Mouse (Mus musculus): ENCODE results near the gene Mpp1.
"Not testable (repeated sequence)": the region's sequence is repeated elsewhere in the genome, so short reads cannot be mapped to it uniquely, and the experiment has no call there.

The Mpp1 gene

DNA sequence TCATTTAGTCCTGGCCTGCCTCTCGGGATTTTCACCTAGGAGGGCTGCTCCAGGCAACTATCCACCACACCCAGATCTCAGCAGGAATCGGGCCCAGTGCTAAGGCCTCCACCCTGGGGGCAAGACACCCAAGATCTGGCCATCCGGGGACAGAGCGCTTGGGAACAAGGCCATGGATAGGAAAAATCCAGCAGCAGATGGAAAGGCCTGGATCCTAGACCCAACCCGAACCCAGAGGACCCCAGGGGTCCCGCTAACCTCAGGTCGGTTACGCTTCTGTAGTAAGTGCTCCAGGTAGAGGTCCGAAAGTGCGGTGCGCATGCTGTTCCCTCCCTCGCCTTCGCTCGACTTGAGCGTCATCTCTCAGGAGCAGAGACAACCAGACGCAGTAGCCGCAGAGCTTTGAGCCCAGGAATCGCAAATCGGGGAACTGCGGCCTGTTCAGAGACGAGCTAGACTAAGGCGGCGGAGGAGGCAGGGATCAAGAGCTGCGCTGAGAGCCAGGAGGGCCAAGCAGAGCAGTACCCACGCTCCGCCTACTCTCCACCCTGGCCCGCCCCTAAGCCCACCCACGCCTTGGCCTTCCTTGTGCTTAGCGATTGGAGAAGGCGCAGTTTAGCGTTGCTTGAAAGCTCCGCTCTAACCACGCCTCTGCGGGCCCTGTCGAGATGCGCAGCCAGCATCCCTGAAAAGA is at the start of gene Mpp1:
Mpp1 (minus strand) TSS at position 550 of the 694 bp plus-strand sequence.
- DNase-seq (ENCODE audit: low spot score in 2 of 2): peak; percentile 37 to 50

DNA sequence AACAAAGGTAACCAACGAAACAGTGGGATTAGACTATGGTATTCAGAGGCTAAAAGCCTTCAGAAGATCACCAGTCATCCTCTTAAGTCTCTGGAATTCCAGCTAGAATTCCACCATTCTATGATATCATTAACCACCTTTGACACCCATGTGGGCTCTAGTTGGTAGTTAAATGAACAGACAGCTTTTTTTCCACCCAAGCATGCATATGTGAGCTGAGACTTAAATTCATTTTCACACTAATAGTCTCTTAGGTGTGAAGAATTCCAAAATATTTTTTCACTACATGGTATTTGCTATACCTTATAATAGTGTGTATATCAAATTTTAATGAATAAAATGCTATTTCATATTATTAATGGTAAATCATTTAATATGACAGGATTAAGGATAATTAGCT is 32.9 kb upstream of the Mpp1 start, which contains the start of gene Smim9:
Smim9 (minus strand) TSS at position 101 of the 400 bp plus-strand sequence.
- DNase-seq (ENCODE audit: low spot score in 2 of 2): no peak

DNA sequence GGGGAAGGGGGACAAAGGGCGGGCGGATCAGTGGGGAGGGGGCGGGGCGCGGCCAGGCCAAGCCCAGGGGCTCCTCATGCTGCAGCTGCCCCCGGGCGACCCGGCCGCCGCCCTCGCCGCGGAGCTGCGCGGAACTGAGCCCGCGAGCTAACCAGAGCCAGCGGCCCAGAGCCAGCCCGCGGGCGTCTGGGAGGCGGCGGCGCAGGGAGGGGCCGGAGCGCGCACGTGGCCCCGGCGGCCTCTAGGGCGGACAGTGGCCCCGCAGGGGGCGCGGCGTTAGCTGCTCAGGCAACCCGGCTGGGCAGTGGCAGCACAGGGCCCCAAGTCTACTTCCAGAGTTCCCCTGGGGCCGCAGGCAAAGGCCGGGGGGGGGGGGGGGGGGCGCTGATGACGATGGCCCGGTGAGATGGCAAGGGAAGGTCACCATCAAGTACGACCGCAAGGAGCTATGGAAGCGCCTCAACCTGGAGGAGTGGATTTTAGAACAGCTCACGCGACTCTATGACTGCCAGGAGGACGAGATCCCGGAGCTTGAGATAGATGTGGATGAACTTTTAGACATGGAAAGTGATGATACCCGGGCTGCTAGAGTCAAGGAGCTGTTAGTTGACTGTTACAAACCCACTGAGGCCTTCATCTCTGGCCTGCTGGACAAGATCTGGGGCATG is 24.9 kb upstream of the Mpp1 start:
- no peak for DNase-seq (ENCODE audit: low spot score in 2 of 2)

DNA sequence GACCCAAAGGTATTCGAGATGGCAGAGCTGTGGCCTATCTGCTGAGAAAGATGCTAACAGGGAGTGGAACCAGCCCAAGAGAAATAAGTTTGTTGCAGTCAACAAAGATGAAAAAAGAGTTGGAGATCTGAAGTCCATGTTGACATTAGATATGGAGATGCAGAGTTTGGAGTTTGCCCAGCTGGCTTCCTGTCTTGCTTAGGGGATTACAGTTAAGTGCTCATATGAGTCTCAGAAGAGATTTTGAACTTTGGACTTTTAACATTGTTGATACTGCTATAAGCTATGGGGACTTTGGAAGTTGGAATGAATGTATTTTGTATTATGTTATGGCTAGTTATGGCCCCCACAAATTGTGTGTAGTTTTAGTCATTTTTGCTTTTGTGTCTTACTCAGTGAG is 21.4 kb upstream of the Mpp1 start:
- DNase-seq (ENCODE audit: low spot score in 2 of 2): no peak

- no peak for DNase-seq (ENCODE audit: low spot score in 2 of 2)
These were observed 19.5 kb upstream of the Mpp1 start for GRCm38 (mm10) chrX:75150304-75150703.

- DNase-seq (ENCODE audit: low spot score in 2 of 2): no peak
These were observed 17.6 kb upstream of the Mpp1 start for GRCm38 (mm10) chrX:75148414-75148813.

DNA sequence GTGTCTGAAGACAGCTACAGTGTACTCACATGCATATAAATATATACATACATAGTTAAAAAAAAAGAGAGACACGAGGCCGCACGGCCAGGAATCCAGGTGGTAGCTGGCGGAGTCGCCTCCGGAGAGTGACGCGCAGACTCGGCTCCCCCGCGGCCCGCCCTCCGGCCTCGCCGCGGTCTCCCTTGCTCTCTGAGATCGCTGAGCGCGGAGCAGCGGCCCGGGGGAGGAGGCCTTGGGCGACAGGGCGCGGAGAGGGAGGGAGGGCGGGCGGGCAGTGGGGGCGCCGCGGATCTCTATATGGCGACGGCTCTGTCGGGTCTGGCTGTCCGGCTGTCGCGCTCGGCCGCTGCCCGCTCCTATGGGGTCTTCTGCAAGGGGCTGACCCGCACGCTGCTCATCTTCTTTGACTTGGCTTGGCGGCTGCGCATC is 12.3 kb upstream of the Mpp1 start:
- not testable (repeated sequence) for DNase-seq (ENCODE audit: low spot score in 2 of 2)

DNA sequence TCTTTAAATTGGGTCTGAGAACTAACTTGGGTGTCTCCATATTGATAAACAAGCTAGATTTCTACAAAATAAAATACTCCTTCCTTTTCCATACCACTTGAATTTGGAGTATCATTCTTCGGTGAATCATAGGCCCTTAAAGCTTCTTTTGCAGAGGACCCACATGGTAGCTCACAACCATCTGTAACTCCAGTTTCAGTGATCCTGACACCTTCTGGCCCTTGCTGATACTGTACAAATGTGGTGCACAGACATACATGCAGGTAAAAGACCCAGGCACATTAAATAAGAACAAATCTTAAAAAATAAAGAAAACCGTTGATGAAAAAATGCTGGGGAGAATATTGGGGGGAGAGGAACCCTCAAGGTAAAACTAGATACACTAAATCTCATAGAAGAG is 7.4 kb upstream of the Mpp1 start:
- no peak for DNase-seq (ENCODE audit: low spot score in 2 of 2)

DNA sequence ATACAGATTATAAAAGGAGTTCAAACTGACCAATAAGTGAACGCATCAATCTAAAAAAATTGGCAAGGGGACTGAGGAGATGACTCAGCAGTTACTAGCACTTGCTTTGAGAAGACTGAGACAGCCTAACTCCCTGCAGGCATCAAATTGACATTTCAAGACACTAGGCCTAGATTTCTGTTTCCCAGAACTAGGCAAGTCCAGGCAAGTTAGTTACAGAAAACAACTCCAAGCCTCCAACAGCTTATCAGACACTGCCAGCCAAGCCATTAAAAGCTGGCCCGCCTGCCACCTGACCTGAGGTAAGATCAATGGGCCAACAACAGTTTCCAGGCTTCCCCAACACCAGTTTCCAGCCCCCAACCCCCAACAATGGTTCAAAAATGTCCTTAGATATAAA is 6.9 kb upstream of the Mpp1 start:
- DNase-seq (ENCODE audit: low spot score in 2 of 2): no peak

DNA sequence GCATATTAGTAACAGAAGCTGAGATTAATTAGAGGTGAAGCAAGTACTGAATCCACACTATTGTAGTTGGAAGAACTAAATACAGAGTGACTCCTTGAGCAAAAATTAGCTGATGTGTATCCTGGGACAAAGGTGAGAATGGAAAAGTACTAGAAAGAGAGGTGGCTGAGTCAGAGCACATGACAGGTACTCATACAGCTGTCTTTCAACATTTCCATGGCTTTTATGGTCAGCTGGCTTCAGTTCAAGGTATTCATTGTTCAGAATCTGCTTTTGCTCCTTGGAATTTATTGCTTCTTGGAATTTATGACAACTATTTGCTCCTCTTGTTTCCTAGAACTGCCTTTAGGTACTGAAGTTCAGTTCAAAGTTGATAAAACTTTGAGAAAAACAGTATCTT is 6.1 kb upstream of the Mpp1 start:
- DNase-seq (ENCODE audit: low spot score in 2 of 2): no peak

DNA sequence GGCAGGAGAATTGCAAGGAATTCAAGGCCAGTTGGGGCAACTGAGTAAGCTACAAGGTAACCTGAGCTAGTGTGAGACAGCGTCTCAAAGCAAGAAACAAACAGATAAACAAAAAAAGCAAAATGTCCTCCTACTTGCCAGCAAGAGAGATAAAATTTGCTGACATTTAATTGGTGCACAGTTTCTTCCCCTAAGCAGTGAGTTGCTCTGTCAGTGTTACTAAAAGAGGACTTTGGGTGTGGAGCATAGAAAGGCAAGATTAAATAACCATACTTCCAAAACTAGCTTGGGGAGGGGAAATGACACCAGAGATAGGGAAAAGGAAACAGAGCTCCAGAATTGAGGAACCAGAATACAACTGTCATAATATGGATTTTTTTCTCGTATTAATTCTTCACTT is 1.3 kb downstream of the Mpp1 start:
- DNase-seq (ENCODE audit: low spot score in 2 of 2): no peak

DNA sequence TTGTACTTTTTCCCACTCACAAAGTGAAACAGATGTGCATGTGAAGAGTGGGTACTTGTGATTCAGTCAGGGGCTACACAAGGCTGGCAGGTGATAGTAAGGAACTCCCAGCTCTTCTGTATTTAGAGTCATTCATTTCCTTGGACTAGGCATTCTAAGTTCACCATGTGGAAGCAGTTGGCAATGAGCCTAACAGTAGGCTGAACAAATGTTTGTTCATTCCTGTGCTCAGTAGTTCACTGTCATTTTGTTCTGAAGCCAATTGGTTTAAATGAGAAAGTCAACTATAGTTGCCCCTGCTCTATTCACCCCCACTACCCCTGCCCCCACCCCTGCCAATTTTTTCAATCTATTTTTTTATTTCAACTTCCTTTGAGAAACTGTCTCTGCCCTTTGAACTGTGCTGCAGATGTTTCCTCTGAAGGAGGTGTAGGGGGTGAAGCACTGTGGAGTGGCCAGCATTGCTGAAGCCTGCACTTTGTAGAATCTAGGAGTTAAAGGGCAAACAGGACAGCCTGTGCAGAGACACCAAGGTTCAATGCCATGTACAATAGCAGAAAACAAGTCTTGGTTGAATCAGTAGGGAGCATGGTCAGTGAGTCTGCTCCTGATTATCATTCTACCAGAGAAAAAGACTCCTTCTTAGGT is 2.4 kb downstream of the Mpp1 start:
- DNase-seq (ENCODE audit: low spot score in 2 of 2): no peak

DNA sequence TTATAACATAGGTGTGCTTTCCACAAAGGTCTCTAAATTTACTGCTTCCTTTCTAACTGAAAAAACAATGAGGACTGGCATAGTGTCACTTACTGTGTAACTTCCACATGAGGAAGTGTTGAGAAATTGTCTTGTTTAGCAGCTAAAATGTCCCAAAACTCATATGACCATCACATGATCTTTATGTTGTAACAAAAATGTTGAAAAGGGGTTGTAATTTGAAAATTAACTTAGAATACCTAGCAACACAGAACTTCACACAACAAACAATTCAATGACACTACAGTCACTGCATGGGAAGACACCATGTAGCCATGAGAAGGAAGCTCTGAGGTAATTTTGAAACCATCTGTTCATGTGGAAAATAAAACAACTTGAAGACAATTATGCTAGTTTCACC is 3.9 kb downstream of the Mpp1 start:
- DNase-seq (ENCODE audit: low spot score in 2 of 2): no peak

DNA sequence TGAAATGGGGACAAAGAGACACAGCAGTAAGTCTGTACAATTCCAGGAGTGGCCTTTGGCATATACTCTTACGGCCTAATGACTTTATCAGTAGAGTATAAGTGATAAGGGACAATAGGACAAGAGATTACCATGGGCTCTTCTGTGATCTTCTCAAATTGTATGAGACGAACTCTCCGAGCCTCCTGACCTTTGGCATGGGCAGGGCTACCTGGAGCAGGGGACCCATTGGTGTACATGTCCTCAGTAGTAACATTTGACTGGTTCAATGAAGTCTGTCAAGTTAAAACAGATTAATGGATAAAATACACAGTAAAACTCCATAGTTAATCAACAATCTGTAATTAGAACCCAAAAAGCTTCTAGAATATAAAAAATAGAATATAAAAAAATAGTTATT is 5.2 kb downstream of the Mpp1 start:
- no peak for DNase-seq (ENCODE audit: low spot score in 2 of 2)

DNA sequence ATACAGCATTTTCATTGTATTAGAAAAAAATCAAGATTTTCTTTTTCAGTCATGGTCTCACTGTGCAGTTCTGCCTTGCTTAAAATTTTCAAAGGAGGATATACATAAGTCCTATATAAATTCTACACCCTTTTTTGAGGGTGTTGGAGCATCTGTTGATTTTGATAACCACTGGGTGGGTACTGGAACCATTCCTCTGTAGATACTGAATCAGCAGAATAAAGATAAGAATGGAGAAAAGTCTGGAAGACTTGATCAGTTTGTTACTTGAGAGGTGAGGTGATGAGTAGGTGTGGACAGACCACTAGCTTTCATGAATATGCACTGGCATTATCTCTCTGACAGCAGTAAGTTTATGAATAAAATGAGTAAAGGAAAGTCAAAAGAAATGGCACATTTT is 15.3 kb downstream of the Mpp1 start:
- DNase-seq (ENCODE audit: low spot score in 2 of 2): no peak

DNA sequence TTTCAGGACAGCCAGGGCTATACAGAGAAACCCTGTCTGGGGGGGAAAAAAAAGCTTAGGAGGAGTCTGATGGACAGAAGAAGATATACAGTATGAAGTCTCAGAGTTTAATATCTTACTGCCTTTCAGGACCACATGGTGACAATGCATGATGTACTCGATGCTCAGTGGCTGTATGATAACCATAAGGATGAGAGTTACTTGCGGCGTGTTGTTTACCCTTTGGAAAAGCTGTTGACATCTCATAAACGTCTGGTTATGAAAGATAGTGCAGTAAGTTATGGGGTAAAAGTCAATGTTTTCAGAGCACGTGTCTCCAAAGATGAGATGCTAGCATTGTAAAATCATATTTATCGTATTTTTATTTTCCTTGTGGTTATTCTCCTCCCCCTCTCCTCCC is 28.5 kb downstream of the Mpp1 start:
- DNase-seq (ENCODE audit: low spot score in 2 of 2): no peak

DNA sequence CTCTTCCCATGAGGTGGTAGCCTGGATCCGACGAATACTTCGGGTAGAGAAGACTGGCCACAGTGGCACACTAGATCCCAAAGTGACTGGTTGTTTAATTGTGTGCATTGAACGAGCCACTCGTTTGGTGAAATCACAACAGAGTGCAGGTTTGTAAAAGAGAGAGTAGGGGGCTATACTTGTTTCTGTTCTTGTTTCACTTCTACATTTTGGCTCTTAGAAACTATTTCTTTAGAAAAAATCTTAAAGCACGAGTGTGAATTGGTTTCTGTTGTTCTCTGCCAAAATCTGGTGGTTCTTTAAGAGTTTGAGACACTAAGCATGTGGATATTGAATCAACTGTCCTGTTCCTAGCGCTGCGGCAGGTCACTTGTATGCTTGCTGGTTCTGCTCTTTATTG is 32.0 kb downstream of the Mpp1 start:
- no peak for DNase-seq (ENCODE audit: low spot score in 2 of 2)

GRCm38 (mm10) chrX:75096163-75096770 is 34.5 kb downstream of the Mpp1 start:
- no peak for DNase-seq (ENCODE audit: low spot score in 2 of 2)

- peak; percentile 76 to 89 for DNase-seq (ENCODE audit: low spot score in 2 of 2)
These were observed 35.2 kb downstream of the Mpp1 start, which contains the start of gene Dkc1 for GRCm38 (mm10) chrX:75095369-75096162. Dkc1 (plus strand) TSS chrX:75095854.

- no peak for DNase-seq (ENCODE audit: low spot score in 2 of 2)
These were observed 45.2 kb downstream of the Mpp1 start for GRCm38 (mm10) chrX:75085654-75086053.

GRCm38 (mm10) chrX:75084774-75085508 is 45.9 kb downstream of the Mpp1 start, which contains the start of gene Gab3:
Gab3 (minus strand) TSS chrX:75085458.
- DNase-seq (ENCODE audit: low spot score in 2 of 2): peak in 1 of 2 experiments; percentile 8
